Mouse (Mus musculus) E14TG2a.4 (cell line): ENCODE data around the gene Frem2.
A peak's percentile ranks its signal among the peaks of the same experiment; 100 is the strongest.

Experiments
- H3K27me3 ChIP-seq: 2 replicates; pipeline ENCODE4 v1.6.1; 2014; ENCODE audit warnings: low read length, control low read depth; ENCODE audit not compliant: insufficient read depth
- H3K36me3 ChIP-seq: 2 replicates; pipeline ENCODE4 v1.6.1; 2014; ENCODE audit warnings: low read length, control low read depth; ENCODE audit not compliant: insufficient read depth
- H3K4me1 ChIP-seq: replicated peaks from 2 replicates; pipeline ENCODE4 v1.6.1; 2014; ENCODE audit warnings: low read depth, low read length, control low read depth
- H3K4me3 ChIP-seq: replicated peaks from 2 replicates; pipeline ENCODE4 v1.5.1; 2014; ENCODE audit warnings: mild to moderate bottlenecking, low read length
- H3K9me3 ChIP-seq: 2 replicates; pipeline ENCODE4 v1.6.1; 2014; ENCODE audit warnings: low read length, control low read depth
- CTCF ChIP-seq: conservative IDR thresholded peaks from 2 replicates; pipeline ENCODE4 v1.5.1; 2014; ENCODE audit warnings: low read length
- NANOG ChIP-seq: IDR thresholded peaks from 2 replicates; pipeline ENCODE4 v1.6.1; 2014; ENCODE audit warnings: borderline replicate concordance, low read length, mixed read lengths
- POU5F1 ChIP-seq: IDR thresholded peaks from 2 replicates; pipeline ENCODE4 v1.6.1; 2014; ENCODE audit warnings: low read length, borderline replicate concordance

Gene Frem2

GRCm38 (mm10) chr3:53656878-53657561, at the start of gene Frem2:
TSS of gene Frem2 (minus strand) at chr3:53657355.
- Histone ChIP-seq H3K4me3 (peak within 1 kb of the TSS; percentile 85), H3K4me1 (peaks cover 29% of the 10 kb centered on the region), H3K9me3 (peaks cover 7% of the 10 kb centered on the region), H3K27me3 (peaks cover 58% of the 10 kb centered on the region), H3K36me3 (peaks cover 39% of the 10 kb centered on the region)
- TF ChIP-seq POU5F1 (no peak), CTCF (no peak), NANOG (no peak)

- TF ChIP-seq CTCF (no peak), POU5F1 (no peak), NANOG (no peak)
- Histone ChIP-seq H3K27me3 (no peaks in the 10 kb centered on the region), H3K36me3 (no peaks in the 10 kb centered on the region), H3K4me1 (no peaks in the 10 kb centered on the region), H3K9me3 (no peaks in the 10 kb centered on the region), H3K4me3 (no peak overlapping the region)
These were observed 48.9 kb upstream of the Frem2 start for GRCm38 (mm10) chr3:53705992-53706495.

GRCm38 (mm10) chr3:53703126-53703505, 46.0 kb upstream of the Frem2 start:
- H3K36me3 ChIP-seq, result no peaks in the 10 kb centered on the region
- H3K27me3 ChIP-seq, result 0 out of 2 replicates have a peak, but pooled peaks cover 3% of the 10 kb centered on the region
- TF ChIP-seq POU5F1 (no peak), CTCF (no peak), NANOG (no peak)
- H3K4me3 ChIP-seq, result no peak overlapping the region
- H3K9me3 ChIP-seq, result no peaks in the 10 kb centered on the region
- H3K4me1 ChIP-seq, result no peaks in the 10 kb centered on the region

GRCm38 (mm10) chr3:53702421-53703125, 45.4 kb upstream of the Frem2 start:
- Histone ChIP-seq H3K4me1 (no peaks in the 10 kb centered on the region), H3K27me3 (0 out of 2 replicates have a peak, but pooled peaks cover 3% of the 10 kb centered on the region), H3K36me3 (no peaks in the 10 kb centered on the region), H3K4me3 (no peak overlapping the region), H3K9me3 (no peaks in the 10 kb centered on the region)
- TF ChIP-seq NANOG (no peak), POU5F1 (no peak), CTCF (no peak)

- no peaks in the 10 kb centered on the region for H3K4me1 ChIP-seq
- no peak overlapping the region for H3K4me3 ChIP-seq
- 0 out of 2 replicates have a peak, but pooled peaks cover 3% of the 10 kb centered on the region for H3K27me3 ChIP-seq
- no peaks in the 10 kb centered on the region for H3K9me3 ChIP-seq
- H3K36me3 ChIP-seq, result no peaks in the 10 kb centered on the region
- no peak for TF ChIP-seq POU5F1
- TF ChIP-seq NANOG, result no peak
- TF ChIP-seq CTCF, result no peak
These were observed 44.8 kb upstream of the Frem2 start for GRCm38 (mm10) chr3:53701940-53702339.

GRCm38 (mm10) chr3:53687776-53688175, 30.6 kb upstream of the Frem2 start:
- H3K27me3 ChIP-seq, result no peaks in the 10 kb centered on the region
- TF ChIP-seq NANOG (no peak), POU5F1 (no peak), CTCF (no peak)

GRCm38 (mm10) chr3:53682244-53682643, 25.1 kb upstream of the Frem2 start:
- H3K4me1 ChIP-seq, result no peaks in the 10 kb centered on the region
- H3K27me3 ChIP-seq, result no peaks in the 10 kb centered on the region
- no peaks in the 10 kb centered on the region for H3K9me3 ChIP-seq
- no peak for TF ChIP-seq CTCF
- TF ChIP-seq POU5F1, result no peak
- no peak for TF ChIP-seq NANOG
- H3K4me3 ChIP-seq, result no peak overlapping the region
- H3K36me3 ChIP-seq, result no peaks in the 10 kb centered on the region

More at GRCm38 (mm10) chr3:53687776-53688175, 30.6 kb upstream of the Frem2 start:
- H3K4me3 ChIP-seq, result no peak overlapping the region
- no peaks in the 10 kb centered on the region for H3K4me1 ChIP-seq
- H3K9me3 ChIP-seq, result peaks cover 4% of the 10 kb centered on the region; the same call in 1 of the 2 replicates
- H3K36me3 ChIP-seq, result no peaks in the 10 kb centered on the region

GRCm38 (mm10) chr3:53680816-53681215, 23.7 kb upstream of the Frem2 start:
- no peak overlapping the region for H3K4me3 ChIP-seq
- H3K27me3 ChIP-seq, result no peaks in the 10 kb centered on the region
- no peaks in the 10 kb centered on the region for H3K36me3 ChIP-seq
- H3K9me3 ChIP-seq, result no peaks in the 10 kb centered on the region
- TF ChIP-seq CTCF (no peak), POU5F1 (no peak), NANOG (no peak)
- no peaks in the 10 kb centered on the region for H3K4me1 ChIP-seq
